Mouse (Mus musculus) forebrain, embryonic 14.5 days (tissue): ENCODE measurements around the gene 2310057M21Rik. TPM values are rescaled to one million over a fixed set of nuclear protein-coding genes. Genes with fewer than 3 reads are reported as not detected.

Experiments used
- ATAC-seq: fragments of 200-750 bp; cut with Nextera tagmentation; 2 replicates; pipeline ENCODE4 v1.8.0; 2017; ENCODE audit warnings: mild to moderate bottlenecking, moderate library complexity
- DNase-seq: peaks from one replicate; pipeline ENCODE4 v3.0.0-alpha.2; 2015; ENCODE audit warnings: low spot score
- H3K27ac ChIP-seq: fragments of 300-500 bp; sonication (generic); 2 replicates; pipeline ENCODE4 v1.5.1; 2014; ENCODE audit warnings: low read depth, mild to moderate bottlenecking, control low read depth, low read length, moderate library complexity
- H3K27me3 ChIP-seq: fragments of 300-500 bp; sonication (generic); replicated peaks from 2 replicates; pipeline ENCODE4 v1.6.1; 2014; ENCODE audit warnings: low read length, control low read depth, mixed read lengths; ENCODE audit not compliant: control insufficient read depth, insufficient read depth
- H3K36me3 ChIP-seq: fragments of 300-500 bp; sonication (generic); 2 replicates; pipeline ENCODE4 v1.6.1; 2014; ENCODE audit warnings: low read length, control low read depth; ENCODE audit not compliant: control insufficient read depth, insufficient read depth
- H3K4me1 ChIP-seq: fragments of 300-500 bp; sonication (generic); 2 replicates; pipeline ENCODE4 v1.6.1; 2014; ENCODE audit warnings: antibody characterized with exemption, low read length, control low read depth; ENCODE audit not compliant: control insufficient read depth, insufficient read depth
- H3K4me2 ChIP-seq: fragments of 300-500 bp; sonication (generic); 2 replicates; pipeline ENCODE4 v1.6.1; 2014; ENCODE audit warnings: mild to moderate bottlenecking, control low read depth, low read length
- H3K4me3 ChIP-seq: fragments of 300-500 bp; sonication (generic); 2 replicates; pipeline ENCODE4 v1.5.1; 2014; ENCODE audit warnings: low read depth, low read length, control low read depth
- H3K9ac ChIP-seq: fragments of 300-500 bp; sonication (generic); 2 replicates; pipeline ENCODE4 v1.6.1; 2014; ENCODE audit warnings: mild to moderate bottlenecking, low read length, control low read depth, moderate library complexity
- H3K9me3 ChIP-seq: fragments of 300-500 bp; sonication (generic); replicated peaks from 2 replicates; pipeline ENCODE4 v1.6.1; 2016; ENCODE audit warnings: low read length, control low read depth, mixed read lengths; ENCODE audit not compliant: control insufficient read depth
- whole genome bisulfite sequencing: fragments of 180-500 bp; shearing (Covaris S2); extraction: QIAGEN DNeasy Blood & Tissue Kit; methylation state at CpG from one replicate; pipeline ENCODE4 v1.1.7; 2014; 5-methylcytosine and 5-hydroxymethylcytosine counted together
- polyA plus RNA-seq: library from polyadenylated mRNA; unstranded; fragments of >200 nt; fragmentation: Nextera tagmentation; extraction: Ambion mirVana; gene quantifications from 2 replicates; pipeline ENCODE4 v1.2.1, GENCODE M21; 2014

Gene 2310057M21Rik
- polyA plus RNA-seq, 1 experiment from 2014 or later = 25.1 TPM

GRCm38 (mm10) chr7:131331688-131332087 lies 30.9 kb downstream of the 2310057M21Rik start:
- H3K27ac ChIP-seq = no peak overlapping the region
- H3K36me3 ChIP-seq = no peaks in the 10 kb centered on the region
- DNase-seq (no peak), ATAC-seq (no peak)
- no peaks in the 10 kb centered on the region for H3K9me3 ChIP-seq
- no peak overlapping the region for H3K4me2 ChIP-seq
- H3K4me3 ChIP-seq = no peak overlapping the region
- WGBS = 86% methylated on average over 2 of the region's 2 CpGs
- no peaks in the 10 kb centered on the region for H3K4me1 ChIP-seq
- H3K27me3 ChIP-seq = no peaks in the 10 kb centered on the region
- H3K9ac ChIP-seq = no peak overlapping the region

GRCm38 (mm10) chr7:131329416-131329815 lies 33.1 kb downstream of the 2310057M21Rik start, which contains the start of gene Fam24b:
TSS of gene Fam24b (minus strand) at chr7:131329516.
- 88% methylated on average over 5 of the region's 5 CpGs for WGBS
- Histone ChIP-seq H3K36me3 (no peaks in the 10 kb centered on the region), H3K27ac (no peak within 1 kb of the TSS), H3K27me3 (no peaks in the 10 kb centered on the region), H3K9ac (no peak within 1 kb of the TSS), H3K4me1 (no peaks in the 10 kb centered on the region), H3K4me2 (no peak within 1 kb of the TSS), H3K9me3 (no peaks in the 10 kb centered on the region), H3K4me3 (no peak within 1 kb of the TSS)
- DNase-seq = no peak
- no peak for ATAC-seq

- DNase-seq = no peak
- H3K27me3 ChIP-seq = no peaks in the 10 kb centered on the region
- H3K9me3 ChIP-seq = no peaks in the 10 kb centered on the region
- no peak overlapping the region for H3K4me2 ChIP-seq
- ATAC-seq = no peak
- 87% methylated on average over 5 of the region's 5 CpGs for WGBS
- no peak overlapping the region for H3K4me3 ChIP-seq
- H3K27ac ChIP-seq = no peak overlapping the region
- H3K36me3 ChIP-seq = no peaks in the 10 kb centered on the region
- no peak overlapping the region for H3K9ac ChIP-seq
- H3K4me1 ChIP-seq = no peaks in the 10 kb centered on the region
Measured at GRCm38 (mm10) chr7:131327054-131327453, 35.5 kb downstream of the 2310057M21Rik start.

- H3K36me3 ChIP-seq = no peaks in the 10 kb centered on the region
- DNase-seq (no peak), ATAC-seq (no peak)
- no peak within 1 kb of the TSS for H3K9ac ChIP-seq
- WGBS = 71% methylated on average over 2 of the region's 2 CpGs
- H3K4me3 ChIP-seq = no peak within 1 kb of the TSS
- no peak within 1 kb of the TSS for H3K27ac ChIP-seq
- no peaks in the 10 kb centered on the region for H3K4me1 ChIP-seq
- no peaks in the 10 kb centered on the region for H3K27me3 ChIP-seq
- no peaks in the 10 kb centered on the region for H3K9me3 ChIP-seq
- H3K4me2 ChIP-seq = no peak within 1 kb of the TSS
Measured at GRCm38 (mm10) chr7:131322192-131322591, 40.4 kb downstream of the 2310057M21Rik start, which contains the start of gene Cuzd1. TSS of gene Cuzd1 (minus strand) at chr7:131322292.

- ATAC-seq = no peak
- DNase-seq = no peak
- Histone ChIP-seq H3K36me3 (no peaks in the 10 kb centered on the region), H3K9ac (no peak overlapping the region), H3K27ac (no peak overlapping the region), H3K4me1 (no peaks in the 10 kb centered on the region), H3K9me3 (no peaks in the 10 kb centered on the region), H3K27me3 (no peaks in the 10 kb centered on the region), H3K4me3 (no peak overlapping the region), H3K4me2 (no peak overlapping the region)
- WGBS = 81% methylated on average over 6 of the region's 7 CpGs
Measured at GRCm38 (mm10) chr7:131318340-131318739, 44.2 kb downstream of the 2310057M21Rik start.

GRCm38 (mm10) chr7:131317587-131317986 lies 45.0 kb downstream of the 2310057M21Rik start:
- Histone ChIP-seq H3K4me3 (no peak overlapping the region), H3K27ac (no peak overlapping the region), H3K36me3 (no peaks in the 10 kb centered on the region), H3K9me3 (no peaks in the 10 kb centered on the region), H3K9ac (no peak overlapping the region), H3K4me2 (no peak overlapping the region), H3K4me1 (no peaks in the 10 kb centered on the region), H3K27me3 (no peaks in the 10 kb centered on the region)
- 78% methylated on average over 12 of the region's 12 CpGs for WGBS
- DNase-seq (no peak), ATAC-seq (no peak)

GRCm38 (mm10) chr7:131314493-131314892 lies 48.1 kb downstream of the 2310057M21Rik start:
- H3K36me3 ChIP-seq = no peaks in the 10 kb centered on the region
- ATAC-seq = no peak
- WGBS = 84% methylated on average over 7 of the region's 7 CpGs
- no peaks in the 10 kb centered on the region for H3K9me3 ChIP-seq
- H3K27me3 ChIP-seq = no peaks in the 10 kb centered on the region
- no peak for DNase-seq
- no peaks in the 10 kb centered on the region for H3K4me1 ChIP-seq
- no peak overlapping the region for H3K4me2 ChIP-seq
- H3K27ac ChIP-seq = no peak overlapping the region
- no peak overlapping the region for H3K9ac ChIP-seq
- no peak overlapping the region for H3K4me3 ChIP-seq

- Histone ChIP-seq H3K36me3 (no peaks in the 10 kb centered on the region), H3K4me2 (no peak overlapping the region), H3K4me3 (no peak overlapping the region), H3K9me3 (no peaks in the 10 kb centered on the region), H3K27ac (no peak overlapping the region), H3K4me1 (no peaks in the 10 kb centered on the region), H3K9ac (no peak overlapping the region), H3K27me3 (no peaks in the 10 kb centered on the region)
- WGBS = 82% methylated on average over 5 of the region's 5 CpGs
- DNase-seq = no peak
- no peak for ATAC-seq
Measured at GRCm38 (mm10) chr7:131306733-131307132, 55.8 kb downstream of the 2310057M21Rik start.

GRCm38 (mm10) chr7:131303340-131303739 lies 59.2 kb downstream of the 2310057M21Rik start:
- Histone ChIP-seq H3K27me3 (no peaks in the 10 kb centered on the region), H3K4me1 (no peaks in the 10 kb centered on the region), H3K9me3 (no peaks in the 10 kb centered on the region), H3K4me3 (no peak overlapping the region), H3K27ac (no peak overlapping the region), H3K9ac (no peak overlapping the region), H3K36me3 (no peaks in the 10 kb centered on the region), H3K4me2 (no peak overlapping the region)
- WGBS = 84% methylated on average over 8 of the region's 8 CpGs
- DNase-seq (no peak), ATAC-seq (no peak)
